Mouse (Mus musculus): ENCODE results near the gene Gm20388. TPM values are rescaled to one million over a fixed set of nuclear protein-coding genes. Genes with fewer than 3 reads are reported as not detected.
A peak's percentile ranks its signal among the peaks of the same experiment; 100 is the strongest.

Gm20388 gene
- polyA plus RNA-seq, 1 experiment: not detected

DNA sequence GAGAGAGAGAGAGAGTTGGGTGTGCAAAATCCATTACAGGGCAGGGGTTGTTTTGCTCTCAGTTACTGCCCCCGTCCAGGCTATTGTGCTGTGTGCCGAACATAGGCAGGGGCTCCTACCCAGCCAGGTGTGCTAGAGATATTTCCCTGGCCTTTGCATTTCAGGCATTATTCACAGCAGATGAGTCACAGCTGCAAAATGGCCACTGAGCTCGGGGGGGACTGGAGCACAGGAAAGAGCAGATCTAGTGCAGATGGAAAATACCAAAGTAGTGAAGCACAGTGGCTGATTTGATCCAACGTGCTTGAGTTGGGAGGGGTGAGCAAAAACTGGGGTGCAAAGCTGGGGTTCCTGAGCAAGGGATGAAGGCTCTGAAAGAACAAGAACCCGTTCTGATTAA lies 210.3 kb downstream of the Gm20388 start:
- WGBS: 32% methylated on average over 5 of the region's 5 CpGs
- H3K27ac ChIP-seq (ENCODE audit: insufficient read depth, low read depth, low read length): peak overlapping the region; percentile 81
- TF ChIP-seq CTCF (IDR thresholded peaks at IDR 0.05; ENCODE audit: insufficient read depth, low read depth, low read length) (no peak), POLR2A (IDR thresholded peaks at IDR 0.05; ENCODE audit: insufficient read depth, low read depth, low read length) (no peak)
- H3K4me1 ChIP-seq (ENCODE audit: control insufficient read depth, insufficient read depth, low read length): peaks cover 49% of the 10 kb centered on the region
- no peak overlapping the region for H3K4me3 ChIP-seq (ENCODE audit: insufficient read depth, low read depth, low read length)

DNA sequence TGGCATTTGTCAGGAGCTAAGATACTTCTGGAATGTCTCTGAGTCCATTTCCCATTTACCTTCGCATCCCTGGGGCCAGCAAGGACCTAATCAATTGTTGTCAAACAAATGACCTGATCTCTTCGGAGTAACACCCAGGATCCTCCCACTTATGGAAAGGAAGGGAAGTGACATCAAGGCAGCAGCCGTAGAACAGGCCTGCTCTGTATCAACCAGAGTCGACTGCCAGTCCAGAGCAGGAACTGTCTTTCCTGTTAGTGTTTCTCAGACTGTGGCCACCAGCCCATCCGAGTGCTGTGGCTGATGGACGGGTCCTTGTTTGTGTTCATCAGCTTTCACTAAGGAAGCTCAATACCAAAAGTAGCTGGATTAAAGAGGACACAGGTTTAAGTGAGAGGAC lies 213.6 kb downstream of the Gm20388 start:
- Histone ChIP-seq H3K4me1 (ENCODE audit: control insufficient read depth, insufficient read depth, low read length) (peaks cover 53% of the 10 kb centered on the region), H3K4me3 (ENCODE audit: insufficient read depth, low read depth, low read length) (no peak overlapping the region), H3K27ac (ENCODE audit: insufficient read depth, low read depth, low read length) (peak overlapping the region; percentile 27; the same call in 1 of the 2 replicates)
- TF ChIP-seq CTCF (IDR thresholded peaks at IDR 0.05; ENCODE audit: insufficient read depth, low read depth, low read length): no peak
- no peak for TF ChIP-seq POLR2A (IDR thresholded peaks at IDR 0.05; ENCODE audit: insufficient read depth, low read depth, low read length)
- 50% methylated on average over 6 of the region's 6 CpGs for WGBS

DNA sequence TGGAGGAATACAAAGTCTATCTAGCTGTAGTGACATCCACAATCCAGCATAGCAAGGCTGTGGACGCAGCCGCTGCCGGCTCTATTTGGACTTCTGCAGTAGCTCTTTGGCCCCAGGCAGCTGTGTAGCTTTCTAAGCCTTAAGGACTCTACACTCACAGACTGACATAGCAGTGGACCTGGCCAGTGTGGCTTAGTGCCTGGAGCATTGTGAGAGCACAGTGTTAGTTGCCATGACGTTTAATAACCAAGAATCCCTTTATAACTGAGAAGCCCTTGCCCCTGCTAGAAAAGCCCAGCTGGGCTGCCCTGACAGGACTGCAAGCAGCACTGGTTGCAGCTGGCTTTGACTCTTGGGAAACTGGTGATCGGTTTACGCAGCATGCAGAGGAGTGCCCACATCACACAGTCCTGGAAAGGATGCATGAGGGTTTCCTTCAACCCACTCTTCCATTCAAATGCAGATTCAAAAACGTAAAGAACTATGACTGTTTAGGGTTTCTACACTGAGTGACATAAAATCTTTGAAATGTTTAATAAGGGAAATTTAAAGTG lies 214.3 kb downstream of the Gm20388 start:
- peak overlapping the region; percentile 27; the same call in 1 of the 2 replicates for H3K27ac ChIP-seq (ENCODE audit: insufficient read depth, low read depth, low read length)
- TF ChIP-seq POLR2A (IDR thresholded peaks at IDR 0.05; ENCODE audit: insufficient read depth, low read depth, low read length) (no peak), CTCF (IDR thresholded peaks at IDR 0.05; ENCODE audit: insufficient read depth, low read depth, low read length) (no peak)
- 23% methylated on average over 7 of the region's 7 CpGs for WGBS

DNA sequence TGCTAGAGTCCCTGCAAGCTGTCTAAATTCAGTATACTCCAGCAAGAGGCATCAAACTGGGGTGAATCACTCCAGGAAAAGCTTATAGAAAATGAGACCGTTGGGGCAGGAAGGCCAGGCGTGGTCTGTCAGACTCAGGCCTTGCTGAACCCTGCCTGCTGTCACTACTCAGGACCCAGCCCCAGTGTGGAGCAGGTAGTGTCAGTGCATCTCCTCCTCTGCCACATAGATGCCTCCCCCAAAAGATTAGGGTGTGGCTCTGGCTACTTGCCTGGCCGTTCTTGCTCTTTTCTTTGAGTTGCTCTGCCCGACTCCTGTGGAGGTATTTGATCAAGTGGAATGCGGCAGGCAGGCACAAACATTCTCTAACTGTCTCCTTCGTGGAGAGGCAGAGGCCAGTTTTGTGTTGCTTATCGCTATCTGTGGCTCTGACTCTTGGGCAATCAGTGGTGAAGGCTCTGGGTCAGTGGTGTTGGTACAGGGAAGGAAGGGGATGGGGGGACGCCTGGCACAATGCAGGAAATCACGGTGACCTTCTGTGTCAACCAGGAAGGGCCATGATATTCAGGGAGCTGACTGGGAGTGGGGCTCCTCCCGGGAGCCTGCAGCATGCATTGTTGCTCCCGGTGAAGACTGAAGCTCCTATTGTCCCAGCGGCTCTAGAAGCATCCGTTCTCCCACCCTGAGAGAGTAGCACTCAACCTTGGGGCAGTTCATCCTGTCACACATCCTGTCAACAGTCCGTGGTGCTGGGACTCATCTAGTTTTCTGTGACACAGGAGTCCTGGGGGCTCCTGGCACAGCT lies 215.9 kb downstream of the Gm20388 start:
- WGBS: 38% methylated on average over 14 of the region's 14 CpGs
- TF ChIP-seq POLR2A (IDR thresholded peaks at IDR 0.05; ENCODE audit: insufficient read depth, low read depth, low read length): no peak
- no peak for TF ChIP-seq CTCF (IDR thresholded peaks at IDR 0.05; ENCODE audit: insufficient read depth, low read depth, low read length)
- 0 out of 2 replicates have a peak overlapping the region, but pooled peaks have one; percentile 43 for H3K27ac ChIP-seq (ENCODE audit: insufficient read depth, low read depth, low read length)
- no peak overlapping the region for H3K4me3 ChIP-seq (ENCODE audit: insufficient read depth, low read depth, low read length)
- peaks cover 48% of the 10 kb centered on the region for H3K4me1 ChIP-seq (ENCODE audit: control insufficient read depth, insufficient read depth, low read length)

More for the DNA sequence above, 214.3 kb downstream of the Gm20388 start:
- Histone ChIP-seq H3K4me3 (ENCODE audit: insufficient read depth, low read depth, low read length) (no peak overlapping the region), H3K4me1 (ENCODE audit: control insufficient read depth, insufficient read depth, low read length) (peaks cover 52% of the 10 kb centered on the region)

DNA sequence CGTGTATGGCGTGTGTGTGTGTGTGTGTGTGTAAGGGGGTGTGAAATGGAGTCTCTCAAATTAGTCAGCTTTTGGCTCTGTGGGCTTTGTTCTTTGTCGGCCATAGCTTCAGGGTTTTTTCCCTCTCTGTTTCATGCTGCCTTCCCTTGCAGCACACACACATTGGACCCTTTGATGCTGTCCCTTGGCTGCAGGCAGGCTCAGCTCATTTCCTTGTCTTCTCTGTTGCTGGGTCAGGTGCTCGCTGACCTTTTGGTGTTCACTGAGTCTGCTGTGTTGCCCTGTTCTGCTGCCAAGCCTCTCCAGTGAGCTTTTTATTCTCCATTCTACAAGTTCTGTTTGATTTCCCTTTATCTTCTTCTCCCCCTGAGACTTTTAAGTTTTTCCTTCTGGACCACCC lies 218.9 kb downstream of the Gm20388 start:
- TF ChIP-seq POLR2A (IDR thresholded peaks at IDR 0.05; ENCODE audit: insufficient read depth, low read depth, low read length) (no peak), CTCF (IDR thresholded peaks at IDR 0.05; ENCODE audit: insufficient read depth, low read depth, low read length) (no peak)
- 0 out of 2 replicates have a peak overlapping the region, but pooled peaks have one; percentile 16 for H3K27ac ChIP-seq (ENCODE audit: insufficient read depth, low read depth, low read length)
- 42% methylated on average over 4 of the region's 4 CpGs for WGBS
- no peak overlapping the region for H3K4me3 ChIP-seq (ENCODE audit: insufficient read depth, low read depth, low read length)
- H3K4me1 ChIP-seq (ENCODE audit: control insufficient read depth, insufficient read depth, low read length): peaks cover 50% of the 10 kb centered on the region

DNA sequence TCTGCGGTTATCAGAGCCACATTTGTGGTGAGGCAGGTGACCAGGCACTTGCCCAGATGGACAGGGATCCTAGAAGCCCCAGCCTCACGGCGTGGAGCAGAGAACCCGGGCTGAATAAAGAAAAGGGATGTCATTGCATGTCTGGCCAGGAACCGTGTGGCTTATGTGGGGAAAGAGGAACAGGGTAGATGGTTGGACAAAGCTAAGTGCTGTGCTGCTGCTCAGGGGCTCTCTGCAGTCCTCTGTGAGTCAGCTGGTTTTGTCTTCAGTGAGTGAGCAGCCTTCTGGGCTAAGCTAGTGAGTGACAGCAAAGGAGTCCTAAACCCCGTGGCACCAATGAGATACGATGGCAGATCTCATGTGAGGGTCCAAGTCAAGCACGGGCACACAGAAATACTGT lies 220.5 kb downstream of the Gm20388 start:
- WGBS: 76% methylated on average over 8 of the region's 8 CpGs
- TF ChIP-seq POLR2A (IDR thresholded peaks at IDR 0.05; ENCODE audit: insufficient read depth, low read depth, low read length) (no peak), CTCF (IDR thresholded peaks at IDR 0.05; ENCODE audit: insufficient read depth, low read depth, low read length) (no peak)
- no peak overlapping the region for H3K27ac ChIP-seq (ENCODE audit: insufficient read depth, low read depth, low read length)
- H3K4me1 ChIP-seq (ENCODE audit: control insufficient read depth, insufficient read depth, low read length): peaks cover 55% of the 10 kb centered on the region
- H3K4me3 ChIP-seq (ENCODE audit: insufficient read depth, low read depth, low read length): no peak overlapping the region

DNA sequence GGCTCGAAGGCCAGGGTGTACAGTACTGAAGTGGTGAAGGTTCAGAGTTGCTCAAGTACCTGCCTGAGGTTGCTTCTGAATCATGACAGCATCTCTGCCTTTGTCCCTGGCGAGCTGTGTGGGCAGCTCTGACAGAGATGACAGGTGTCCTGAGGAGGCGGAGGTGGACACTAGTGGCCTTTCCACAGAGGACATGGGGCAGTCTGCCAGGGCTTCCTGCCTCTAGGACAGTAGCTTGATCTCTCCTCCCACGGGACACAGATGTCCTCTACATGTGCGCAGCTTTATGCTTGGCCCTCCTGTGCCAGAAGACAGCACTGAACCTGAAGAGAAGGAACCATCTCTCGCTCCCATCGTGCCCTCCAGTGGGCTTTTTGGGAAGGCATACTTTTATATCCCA lies 222.5 kb downstream of the Gm20388 start:
- 74% methylated on average over 7 of the region's 7 CpGs for WGBS
- Histone ChIP-seq H3K4me3 (ENCODE audit: insufficient read depth, low read depth, low read length) (no peak overlapping the region), H3K27ac (ENCODE audit: insufficient read depth, low read depth, low read length) (peak overlapping the region; percentile 29; the same call in 1 of the 2 replicates), H3K4me1 (ENCODE audit: control insufficient read depth, insufficient read depth, low read length) (peaks cover 48% of the 10 kb centered on the region)
- no peak for TF ChIP-seq CTCF (IDR thresholded peaks at IDR 0.05; ENCODE audit: insufficient read depth, low read depth, low read length)
- TF ChIP-seq POLR2A (IDR thresholded peaks at IDR 0.05; ENCODE audit: insufficient read depth, low read depth, low read length): no peak

DNA sequence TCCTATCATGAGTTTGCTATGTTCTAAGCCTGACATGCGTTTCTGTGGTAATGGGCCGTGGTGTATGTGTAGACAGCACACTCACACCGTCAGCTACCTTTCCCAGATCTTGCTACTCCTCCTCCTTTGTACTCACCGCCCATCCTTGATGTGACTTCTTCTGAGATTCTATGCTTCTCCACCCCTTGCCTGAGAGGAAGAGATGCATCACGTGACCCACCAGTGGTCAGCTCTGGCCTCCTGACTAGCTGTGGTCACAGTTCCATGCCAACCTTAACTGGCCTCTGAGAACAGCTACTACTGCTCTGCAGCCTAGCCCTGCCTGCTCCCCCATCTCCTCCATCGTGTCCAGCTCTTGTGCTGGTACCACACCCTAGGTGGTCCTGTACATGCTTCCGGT lies 225.0 kb downstream of the Gm20388 start:
- 87% methylated on average over 7 of the region's 7 CpGs for WGBS
- Histone ChIP-seq H3K4me3 (ENCODE audit: insufficient read depth, low read depth, low read length) (no peak overlapping the region), H3K4me1 (ENCODE audit: control insufficient read depth, insufficient read depth, low read length) (peaks cover 51% of the 10 kb centered on the region), H3K27ac (ENCODE audit: insufficient read depth, low read depth, low read length) (peak overlapping the region; percentile 47)
- TF ChIP-seq CTCF (IDR thresholded peaks at IDR 0.05; ENCODE audit: insufficient read depth, low read depth, low read length) (no peak), POLR2A (IDR thresholded peaks at IDR 0.05; ENCODE audit: insufficient read depth, low read depth, low read length) (no peak)

DNA sequence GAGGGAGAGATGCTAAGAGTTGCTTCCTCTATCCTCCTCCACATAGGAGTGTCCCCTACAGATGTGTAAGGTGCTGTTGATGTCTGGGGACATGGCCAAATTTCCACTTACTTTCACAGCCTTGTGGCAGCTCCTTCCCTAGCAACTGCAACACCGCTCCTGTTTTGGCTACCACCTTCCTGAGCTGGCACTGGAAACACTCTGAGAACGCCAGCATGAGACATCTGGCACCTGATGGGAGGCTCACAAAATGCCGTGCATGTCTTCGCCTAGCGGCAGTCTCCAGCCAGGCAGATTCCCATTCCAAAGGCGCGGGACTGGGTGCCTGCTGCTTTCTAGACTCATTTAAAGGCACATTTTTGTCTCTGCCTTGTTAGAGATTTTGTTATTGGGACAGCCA lies 226.0 kb downstream of the Gm20388 start:
- 25% methylated on average over 7 of the region's 7 CpGs for WGBS
- Histone ChIP-seq H3K27ac (ENCODE audit: insufficient read depth, low read depth, low read length) (peak overlapping the region; percentile 47), H3K4me3 (ENCODE audit: insufficient read depth, low read depth, low read length) (no peak overlapping the region), H3K4me1 (ENCODE audit: control insufficient read depth, insufficient read depth, low read length) (peaks cover 53% of the 10 kb centered on the region)
- no peak for TF ChIP-seq CTCF (IDR thresholded peaks at IDR 0.05; ENCODE audit: insufficient read depth, low read depth, low read length)
- no peak for TF ChIP-seq POLR2A (IDR thresholded peaks at IDR 0.05; ENCODE audit: insufficient read depth, low read depth, low read length)

All from olfactory bulb, adult 2 months (tissue).